Mouse (Mus musculus): ENCODE results near the gene Hist1h4d. TPM values are rescaled to one million over a fixed set of nuclear protein-coding genes. Genes with fewer than 3 reads are reported as not detected.
"Not testable (repeated sequence)": the region's sequence is repeated elsewhere in the genome, so short reads cannot be mapped to it uniquely, and the experiment has no call there.

The Hist1h4d gene
- polyA plus RNA-seq, 1 experiment from 2014 or later, result 126 TPM

DNA sequence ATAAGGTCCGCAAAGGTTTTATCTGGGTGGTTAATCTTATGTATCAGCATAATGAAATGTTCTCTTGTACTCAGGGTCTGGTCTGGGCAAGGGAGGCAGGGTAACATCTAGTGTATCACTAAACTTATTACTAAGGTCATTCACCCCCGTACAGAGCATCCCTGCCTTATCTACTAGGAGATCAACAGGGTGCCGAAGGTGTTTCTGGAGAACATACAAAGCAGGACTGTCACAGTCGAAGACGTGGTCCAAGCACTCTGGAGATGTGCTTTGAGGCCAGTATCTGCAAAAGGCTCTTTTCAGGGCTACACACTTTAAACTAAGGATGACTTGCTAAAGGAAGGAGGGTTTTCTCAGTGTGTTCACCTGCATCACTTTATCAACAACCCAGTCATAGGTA, 34.7 kb upstream of the Hist1h4d start:
- ATAC-seq (ENCODE audit: low read depth), result no peak
- Histone ChIP-seq H3K27ac (ENCODE audit: low read length) (peak overlapping the region; percentile 20; the same call in 1 of the 2 replicates), H3K27me3 (ENCODE audit: control insufficient read depth, insufficient read depth, low read depth, low read length) (no peaks in the 10 kb centered on the region), H3K36me3 (ENCODE audit: control insufficient read depth, insufficient read depth) (no peaks in the 10 kb centered on the region), H3K4me3 (ENCODE audit: low read depth, low read length) (0 out of 2 replicates have a peak overlapping the region, but pooled peaks have one; percentile 7), H3K9me3 (replicated peaks; ENCODE audit: control insufficient read depth, low read length) (no peaks in the 10 kb centered on the region), H3K4me1 (ENCODE audit: control insufficient read depth, low read depth, low read length) (peaks cover 5% of the 10 kb centered on the region; the same call in 1 of the 2 replicates), H3K9ac (ENCODE audit: low read depth, low read length) (no peak overlapping the region), H3K4me2 (ENCODE audit: low read depth, low read length) (no peak overlapping the region)
- WGBS (ENCODE audit: insufficient replicate concordance), result 71% methylated on average over 5 of the region's 5 CpGs

DNA sequence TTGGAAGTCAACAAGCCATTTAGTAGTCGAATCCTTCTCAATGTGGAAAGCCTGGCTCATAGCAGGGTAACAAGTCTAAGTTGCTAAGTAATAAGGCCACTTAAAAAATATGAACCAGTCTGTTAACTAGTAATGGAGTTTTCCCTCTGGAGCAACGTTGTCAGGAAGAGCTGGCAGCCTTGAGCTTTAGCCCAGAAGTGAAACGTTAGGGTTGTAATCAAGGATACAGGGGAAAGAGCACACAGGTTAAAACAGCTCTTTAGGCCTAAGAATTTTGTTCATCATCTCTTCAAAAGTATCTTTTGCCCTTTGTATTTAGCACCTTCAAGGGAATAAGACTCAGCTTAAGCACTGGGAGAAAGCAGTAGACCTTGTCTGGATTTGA, 30.6 kb upstream of the Hist1h4d start:
- H3K4me2 ChIP-seq (ENCODE audit: low read depth, low read length), result peak overlapping the region; percentile 56
- H3K36me3 ChIP-seq (ENCODE audit: control insufficient read depth, insufficient read depth), result no peaks in the 10 kb centered on the region
- H3K27ac ChIP-seq (ENCODE audit: low read length), result peak overlapping the region; percentile 96
- 3% methylated on average over 3 of the region's 3 CpGs for WGBS (ENCODE audit: insufficient replicate concordance)
- H3K9ac ChIP-seq (ENCODE audit: low read depth, low read length), result peak overlapping the region; percentile 63
- peaks cover 22% of the 10 kb centered on the region for H3K4me1 ChIP-seq (ENCODE audit: control insufficient read depth, low read depth, low read length)
- peak overlapping the region; percentile 62 for H3K4me3 ChIP-seq (ENCODE audit: low read depth, low read length)
- no peaks in the 10 kb centered on the region for H3K27me3 ChIP-seq (ENCODE audit: control insufficient read depth, insufficient read depth, low read depth, low read length)
- H3K9me3 ChIP-seq (replicated peaks; ENCODE audit: control insufficient read depth, low read length), result no peaks in the 10 kb centered on the region
- ATAC-seq (ENCODE audit: low read depth), result peak; percentile 0; the same call in 1 of the 2 replicates

GRCm38 (mm10) chr13:23551146-23551834, 30.1 kb upstream of the Hist1h4d start, which contains the start of gene Hist1h4f:
TSS of gene Hist1h4f (minus strand) at chr13:23551648.
- peak within 1 kb of the TSS; percentile 96 for H3K27ac ChIP-seq (ENCODE audit: low read length)
- WGBS (ENCODE audit: insufficient replicate concordance), result 0% methylated on average over 47 of the region's 47 CpGs
- peak within 1 kb of the TSS; percentile 63 for H3K9ac ChIP-seq (ENCODE audit: low read depth, low read length)
- H3K36me3 ChIP-seq (ENCODE audit: control insufficient read depth, insufficient read depth); H3K27me3 ChIP-seq (ENCODE audit: control insufficient read depth, insufficient read depth, low read depth, low read length); H3K9me3 ChIP-seq (replicated peaks; ENCODE audit: control insufficient read depth, low read length): not testable (repeated sequence)
- peak within 1 kb of the TSS; percentile 56 for H3K4me2 ChIP-seq (ENCODE audit: low read depth, low read length)
- H3K4me1 ChIP-seq (ENCODE audit: control insufficient read depth, low read depth, low read length), result peaks cover 22% of the 10 kb centered on the region
- H3K4me3 ChIP-seq (ENCODE audit: low read depth, low read length), result peak within 1 kb of the TSS; percentile 62
- ATAC-seq (ENCODE audit: low read depth), result peak; percentile 68

DNA sequence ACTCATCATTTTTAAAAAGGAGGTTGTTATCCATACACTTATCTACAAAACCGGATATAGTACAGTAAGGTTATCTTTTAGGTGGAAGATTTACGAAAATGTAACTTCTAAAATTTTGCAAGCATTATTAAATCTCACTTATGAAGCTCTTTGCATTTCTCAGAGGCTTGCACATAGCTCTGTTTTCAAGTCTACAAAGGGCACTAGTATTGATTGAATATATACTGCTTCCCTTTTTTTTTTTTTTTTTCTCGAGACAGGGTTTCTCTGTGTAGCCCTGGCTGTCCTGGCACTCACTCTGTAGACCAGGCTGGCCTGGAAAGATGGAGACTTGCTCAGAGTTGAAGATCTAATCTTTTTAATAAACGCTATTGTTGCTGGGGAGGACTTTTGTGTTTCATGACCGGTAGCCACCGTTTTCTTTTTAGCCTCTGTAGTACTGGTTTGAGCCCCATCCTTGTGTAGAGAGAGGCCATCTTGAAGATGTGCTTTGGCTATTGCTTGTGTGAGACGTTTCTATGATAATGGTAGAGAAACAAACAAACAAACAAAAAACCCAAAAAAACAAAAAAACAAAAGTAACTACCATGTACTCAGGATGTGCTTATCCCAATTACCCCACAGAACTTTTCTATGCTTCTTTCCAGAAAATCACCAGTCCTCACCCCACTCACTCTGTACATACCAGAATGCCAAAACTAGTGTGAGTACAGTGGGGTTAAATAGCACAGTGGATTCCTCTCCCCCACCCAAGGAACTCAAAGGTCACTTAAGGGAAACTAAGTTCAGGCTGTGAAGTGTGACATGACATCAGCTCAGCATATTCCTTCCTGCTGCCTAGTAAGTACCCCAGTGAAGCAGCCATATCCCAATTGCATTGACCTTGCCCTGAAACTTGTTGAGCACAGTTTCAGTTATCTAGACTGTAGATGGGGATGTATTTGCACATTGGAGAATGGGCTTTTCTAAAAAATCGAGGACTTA, 29.2 kb upstream of the Hist1h4d start:
- Histone ChIP-seq H3K27ac (ENCODE audit: low read length) (peak overlapping the region; percentile 96), H3K4me1 (ENCODE audit: control insufficient read depth, low read depth, low read length) (peaks cover 25% of the 10 kb centered on the region), H3K27me3 (ENCODE audit: control insufficient read depth, insufficient read depth, low read depth, low read length) (no peaks in the 10 kb centered on the region), H3K9ac (ENCODE audit: low read depth, low read length) (peak overlapping the region; percentile 63), H3K4me3 (ENCODE audit: low read depth, low read length) (peak overlapping the region; percentile 62), H3K36me3 (ENCODE audit: control insufficient read depth, insufficient read depth) (no peaks in the 10 kb centered on the region), H3K4me2 (ENCODE audit: low read depth, low read length) (peak overlapping the region; percentile 56), H3K9me3 (replicated peaks; ENCODE audit: control insufficient read depth, low read length) (no peaks in the 10 kb centered on the region)
- no peak for ATAC-seq (ENCODE audit: low read depth)
- 36% methylated on average over 8 of the region's 8 CpGs for WGBS (ENCODE audit: insufficient replicate concordance)

DNA sequence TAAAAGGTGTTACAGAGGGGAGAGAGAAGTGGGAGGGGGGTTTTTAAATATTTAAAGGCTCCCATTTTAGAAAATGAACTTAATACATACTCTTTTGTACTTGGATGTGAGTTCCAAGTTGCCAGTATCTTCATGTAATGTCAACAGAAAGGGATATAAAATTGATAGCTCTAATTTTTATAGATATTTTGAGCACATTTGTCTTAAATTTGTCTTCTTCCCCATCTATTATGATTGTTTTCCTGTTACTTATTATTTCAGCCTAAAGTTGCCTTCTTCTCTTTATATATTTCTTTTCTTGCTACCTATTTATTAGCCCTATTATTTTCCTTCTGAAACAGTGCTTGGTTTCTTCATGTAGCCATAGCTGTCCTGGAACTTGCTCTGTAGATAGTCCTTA, 28.4 kb upstream of the Hist1h4d start, which contains the start of gene Hist1h1d:
Gene Hist1h1d, plus strand, starts transcription at position 301 of the 400 bp plus-strand sequence.
- Histone ChIP-seq H3K9me3 (replicated peaks; ENCODE audit: control insufficient read depth, low read length) (no peaks in the 10 kb centered on the region), H3K4me1 (ENCODE audit: control insufficient read depth, low read depth, low read length) (peaks cover 25% of the 10 kb centered on the region), H3K36me3 (ENCODE audit: control insufficient read depth, insufficient read depth) (no peaks in the 10 kb centered on the region), H3K4me3 (ENCODE audit: low read depth, low read length) (peak within 1 kb of the TSS; percentile 68; the same call in 1 of the 2 replicates), H3K4me2 (ENCODE audit: low read depth, low read length) (peak within 1 kb of the TSS; percentile 82), H3K27me3 (ENCODE audit: control insufficient read depth, insufficient read depth, low read depth, low read length) (no peaks in the 10 kb centered on the region), H3K9ac (ENCODE audit: low read depth, low read length) (peak within 1 kb of the TSS; percentile 82), H3K27ac (ENCODE audit: low read length) (peak within 1 kb of the TSS; percentile 99)
- no peak for ATAC-seq (ENCODE audit: low read depth)

DNA sequence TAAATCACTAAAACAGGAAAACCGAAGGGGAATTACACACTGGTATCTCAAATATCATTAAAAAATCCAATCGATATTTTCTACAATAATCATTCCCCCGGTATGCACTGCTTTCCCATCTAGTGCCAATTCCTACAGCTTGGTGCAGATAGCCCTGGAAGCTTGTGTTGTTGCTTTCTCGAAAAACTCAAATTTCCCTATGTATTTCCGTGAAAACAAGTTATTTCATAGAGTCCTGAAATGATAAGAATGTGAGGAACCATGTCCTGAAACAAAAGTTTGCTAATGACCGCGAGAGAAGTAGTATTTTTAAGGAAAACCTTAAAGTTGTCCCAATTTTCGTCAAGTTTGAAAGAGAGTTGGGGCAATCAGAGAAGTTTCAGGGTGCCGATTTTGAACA, 27.0 kb upstream of the Hist1h4d start:
- Histone ChIP-seq H3K4me3 (ENCODE audit: low read depth, low read length) (peak overlapping the region; percentile 68), H3K27ac (ENCODE audit: low read length) (peak overlapping the region; percentile 99), H3K9ac (ENCODE audit: low read depth, low read length) (peak overlapping the region; percentile 82), H3K9me3 (replicated peaks; ENCODE audit: control insufficient read depth, low read length) (no peaks in the 10 kb centered on the region), H3K36me3 (ENCODE audit: control insufficient read depth, insufficient read depth) (no peaks in the 10 kb centered on the region), H3K4me1 (ENCODE audit: control insufficient read depth, low read depth, low read length) (peaks cover 25% of the 10 kb centered on the region), H3K4me2 (ENCODE audit: low read depth, low read length) (peak overlapping the region; percentile 82), H3K27me3 (ENCODE audit: control insufficient read depth, insufficient read depth, low read depth, low read length) (no peaks in the 10 kb centered on the region)
- WGBS (ENCODE audit: insufficient replicate concordance), result 13% methylated on average over 9 of the region's 9 CpGs
- no peak for ATAC-seq (ENCODE audit: low read depth)

- no peaks in the 10 kb centered on the region for H3K27me3 ChIP-seq (ENCODE audit: control insufficient read depth, insufficient read depth, low read depth, low read length)
- peak overlapping the region; percentile 82 for H3K4me2 ChIP-seq (ENCODE audit: low read depth, low read length)
- peak overlapping the region; percentile 68 for H3K4me3 ChIP-seq (ENCODE audit: low read depth, low read length)
- H3K27ac ChIP-seq (ENCODE audit: low read length), result peak overlapping the region; percentile 99
- ATAC-seq (ENCODE audit: low read depth), result peak; percentile 74
- H3K4me1 ChIP-seq (ENCODE audit: control insufficient read depth, low read depth, low read length), result peaks cover 25% of the 10 kb centered on the region
- H3K36me3 ChIP-seq (ENCODE audit: control insufficient read depth, insufficient read depth), result no peaks in the 10 kb centered on the region
- peak overlapping the region; percentile 82 for H3K9ac ChIP-seq (ENCODE audit: low read depth, low read length)
- under 1% methylated on average over 54 of the region's 54 CpGs for WGBS (ENCODE audit: insufficient replicate concordance)
- no peaks in the 10 kb centered on the region for H3K9me3 ChIP-seq (replicated peaks; ENCODE audit: control insufficient read depth, low read length)
Measured at GRCm38 (mm10) chr13:23554925-23555838, 26.2 kb upstream of the Hist1h4d start.

- Histone ChIP-seq H3K27ac (ENCODE audit: low read length) (peak overlapping the region; percentile 99), H3K4me3 (ENCODE audit: low read depth, low read length) (peak overlapping the region; percentile 68), H3K4me2 (ENCODE audit: low read depth, low read length) (peak overlapping the region; percentile 82), H3K36me3 (ENCODE audit: control insufficient read depth, insufficient read depth) (no peaks in the 10 kb centered on the region), H3K9ac (ENCODE audit: low read depth, low read length) (peak overlapping the region; percentile 82), H3K27me3 (ENCODE audit: control insufficient read depth, insufficient read depth, low read depth, low read length) (no peaks in the 10 kb centered on the region), H3K9me3 (replicated peaks; ENCODE audit: control insufficient read depth, low read length) (no peaks in the 10 kb centered on the region), H3K4me1 (ENCODE audit: control insufficient read depth, low read depth, low read length) (peaks cover 23% of the 10 kb centered on the region)
- WGBS (ENCODE audit: insufficient replicate concordance), result under 1% methylated on average over 18 of the region's 18 CpGs
- peak; percentile 39 for ATAC-seq (ENCODE audit: low read depth)
Measured at GRCm38 (mm10) chr13:23555839-23556416, 25.5 kb upstream of the Hist1h4d start.

Measured in liver, embryonic 16.5 days (tissue).